Mouse (Mus musculus) neural tube, embryonic 12.5 days (tissue): Measurements from ENCODE around the gene Elf2. TPM values are rescaled to one million over a fixed set of nuclear protein-coding genes. Genes with fewer than 3 reads are reported as not detected.
"Not testable (repeated sequence)": the region's sequence is repeated elsewhere in the genome, so short reads cannot be mapped to it uniquely, and the experiment has no call there.

Experiments used
- ATAC-seq: fragments of 200-750 bp; cut with Nextera tagmentation; 2 replicates; pipeline ENCODE4 v1.8.0; 2017; ENCODE audit warnings: low read depth, mild to moderate bottlenecking, moderate TSS enrichment, moderate library complexity; ENCODE audit not compliant: low FRiP score
- H3K27ac ChIP-seq: fragments of 300-500 bp; sonication (generic); 2 replicates; pipeline ENCODE4 v1.5.1; 2016
- H3K27me3 ChIP-seq: fragments of 300-500 bp; sonication (generic); replicated peaks from 2 replicates; pipeline ENCODE4 v1.6.1; 2016; ENCODE audit warnings: mild to moderate bottlenecking
- H3K36me3 ChIP-seq: fragments of 300-500 bp; sonication (generic); 2 replicates; pipeline ENCODE4 v1.6.1; 2016; ENCODE audit warnings: mild to moderate bottlenecking
- H3K4me1 ChIP-seq: fragments of 300-500 bp; sonication (generic); 2 replicates; pipeline ENCODE4 v1.6.1; 2016
- H3K4me2 ChIP-seq: fragments of 300-500 bp; sonication (generic); replicated peaks from 2 replicates; pipeline ENCODE4 v1.6.1; 2016; ENCODE audit warnings: mild to moderate bottlenecking
- H3K4me3 ChIP-seq: fragments of 300-500 bp; sonication (generic); 2 replicates; pipeline ENCODE4 v1.5.1; 2016
- H3K9ac ChIP-seq: fragments of 300-500 bp; sonication (generic); 2 replicates; pipeline ENCODE4 v1.6.1; 2016; ENCODE audit warnings: mild to moderate bottlenecking
- H3K9me3 ChIP-seq: fragments of 300-500 bp; sonication (generic); 2 replicates; pipeline ENCODE4 v1.6.1; 2016; ENCODE audit warnings: mild to moderate bottlenecking
- WGBS: fragments of 180-500 bp; shearing (Covaris S2); methylation state at CpG from one replicate; pipeline ENCODE4 v1.1.7; 2016; 5-methylcytosine and 5-hydroxymethylcytosine counted together
- polyA plus RNA-seq: library from polyadenylated mRNA; unstranded; fragments of >200 nt; fragmentation: Nextera tagmentation; extraction: Ambion mirVana; gene quantifications from 2 replicates; pipeline ENCODE4 v1.2.1, GENCODE M21; 2016

The Elf2 gene
- polyA plus RNA-seq, 1 experiment from 2014 or later: 41.2 TPM

- Histone ChIP-seq H3K9me3 (no peaks in the 10 kb centered on the region), H3K4me2 (peak overlapping the region; percentile 75), H3K27me3 (no peaks in the 10 kb centered on the region), H3K4me3 (peak overlapping the region; percentile 92), H3K9ac (peak overlapping the region; percentile 93), H3K4me1 (peaks cover 15% of the 10 kb centered on the region), H3K27ac (peak overlapping the region; percentile 91), H3K36me3 (no peaks in the 10 kb centered on the region)
- 1% methylated on average over 39 of the region's 39 CpGs for WGBS
- ATAC-seq: no peak; the same call in 1 of the 2 replicates
Measured at GRCm38 (mm10) chr3:51225226-51225750, 115.2 kb downstream of the Elf2 start.

- peaks cover 15% of the 10 kb centered on the region for H3K4me1 ChIP-seq
- WGBS: under 1% methylated on average over 98 of the region's 100 CpGs
- H3K9ac ChIP-seq: peak within 1 kb of the TSS; percentile 93
Measured at GRCm38 (mm10) chr3:51224363-51225225, 115.9 kb downstream of the Elf2 start, which contains the start of gene Noct. Noct (plus strand) TSS chr3:51224447.

GRCm38 (mm10) chr3:51223556-51223955, 116.9 kb downstream of the Elf2 start:
- 21% methylated on average over 5 of the region's 5 CpGs for WGBS
- Histone ChIP-seq H3K27ac (no peak overlapping the region), H3K4me1 (peaks cover 15% of the 10 kb centered on the region)

More at GRCm38 (mm10) chr3:51224363-51225225, 115.9 kb downstream of the Elf2 start, which contains the start of gene Noct:
- Histone ChIP-seq H3K27me3 (no peaks in the 10 kb centered on the region), H3K4me2 (peak within 1 kb of the TSS; percentile 75), H3K4me3 (peak within 1 kb of the TSS; percentile 92), H3K27ac (peak within 1 kb of the TSS; percentile 91), H3K9me3 (no peaks in the 10 kb centered on the region), H3K36me3 (no peaks in the 10 kb centered on the region)
- ATAC-seq: peak; percentile 93

GRCm38 (mm10) chr3:51222834-51223460, 117.5 kb downstream of the Elf2 start:
- Histone ChIP-seq H3K4me1 (peaks cover 15% of the 10 kb centered on the region), H3K4me3 (no peak overlapping the region), H3K27ac (no peak overlapping the region), H3K9me3 (no peaks in the 10 kb centered on the region), H3K9ac (no peak overlapping the region), H3K4me2 (no peak overlapping the region), H3K36me3 (no peaks in the 10 kb centered on the region), H3K27me3 (no peaks in the 10 kb centered on the region)
- no peak for ATAC-seq
- 62% methylated on average over 10 of the region's 10 CpGs for WGBS

More at GRCm38 (mm10) chr3:51223556-51223955, 116.9 kb downstream of the Elf2 start:
- peak overlapping the region; percentile 75 for H3K4me2 ChIP-seq
- no peaks in the 10 kb centered on the region for H3K27me3 ChIP-seq
- H3K9me3 ChIP-seq: no peaks in the 10 kb centered on the region
- H3K36me3 ChIP-seq: no peaks in the 10 kb centered on the region
- no peak for ATAC-seq
- H3K9ac ChIP-seq: no peak overlapping the region
- no peak overlapping the region for H3K4me3 ChIP-seq

- Histone ChIP-seq H3K4me2 (no peak overlapping the region), H3K27ac (no peak overlapping the region), H3K27me3 (no peaks in the 10 kb centered on the region), H3K4me3 (no peak overlapping the region), H3K9ac (no peak overlapping the region), H3K9me3 (no peaks in the 10 kb centered on the region), H3K36me3 (no peaks in the 10 kb centered on the region), H3K4me1 (peaks cover 15% of the 10 kb centered on the region)
- WGBS: 93% methylated on average over 6 of the region's 6 CpGs
- no peak for ATAC-seq
Measured at GRCm38 (mm10) chr3:51222302-51222701, 118.2 kb downstream of the Elf2 start.

- Histone ChIP-seq H3K27me3 (no peaks in the 10 kb centered on the region), H3K4me1 (peaks cover 15% of the 10 kb centered on the region), H3K4me2 (no peak overlapping the region), H3K4me3 (no peak overlapping the region), H3K9me3 (no peaks in the 10 kb centered on the region), H3K9ac (no peak overlapping the region), H3K36me3 (no peaks in the 10 kb centered on the region), H3K27ac (no peak overlapping the region)
- WGBS: 79% methylated on average over 8 of the region's 8 CpGs
- no peak for ATAC-seq
Measured at GRCm38 (mm10) chr3:51221847-51222246, 118.6 kb downstream of the Elf2 start.

- Histone ChIP-seq H3K36me3 (no peaks in the 10 kb centered on the region), H3K9ac (no peak overlapping the region), H3K9me3 (no peaks in the 10 kb centered on the region), H3K4me3 (no peak overlapping the region), H3K27ac (no peak overlapping the region), H3K4me1 (peaks cover 13% of the 10 kb centered on the region), H3K27me3 (no peaks in the 10 kb centered on the region), H3K4me2 (no peak overlapping the region)
- 69% methylated on average over 4 of the region's 4 CpGs for whole genome bisulfite sequencing
- no peak for ATAC-seq
Measured at GRCm38 (mm10) chr3:51220846-51221245, 119.6 kb downstream of the Elf2 start.

- ATAC-seq: no peak
- no peak overlapping the region for H3K4me3 ChIP-seq
- no peak overlapping the region for H3K9ac ChIP-seq
- H3K36me3 ChIP-seq: no peaks in the 10 kb centered on the region
- H3K9me3 ChIP-seq: no peaks in the 10 kb centered on the region
- H3K4me2 ChIP-seq: no peak overlapping the region
- H3K4me1 ChIP-seq: peaks cover 11% of the 10 kb centered on the region
- H3K27me3 ChIP-seq: no peaks in the 10 kb centered on the region
- H3K27ac ChIP-seq: no peak overlapping the region
- WGBS: 89% methylated on average over 5 of the region's 5 CpGs
Measured at GRCm38 (mm10) chr3:51219213-51219612, 121.2 kb downstream of the Elf2 start.

GRCm38 (mm10) chr3:51218385-51218784, 122.1 kb downstream of the Elf2 start:
- H3K4me2 ChIP-seq, H3K27me3 ChIP-seq, H3K4me1 ChIP-seq, H3K4me3 ChIP-seq, H3K9me3 ChIP-seq, H3K36me3 ChIP-seq, H3K27ac ChIP-seq, H3K9ac ChIP-seq, ATAC-seq: not testable (repeated sequence)
- WGBS: 91% methylated on average over 6 of the region's 6 CpGs

- not testable (repeated sequence) for H3K4me1 ChIP-seq, H3K9ac ChIP-seq, H3K4me3 ChIP-seq, H3K36me3 ChIP-seq, H3K27ac ChIP-seq, H3K27me3 ChIP-seq, H3K4me2 ChIP-seq, H3K9me3 ChIP-seq, ATAC-seq
- WGBS: 89% methylated on average over 8 of the region's 10 CpGs
Measured at GRCm38 (mm10) chr3:51216351-51216750, 124.1 kb downstream of the Elf2 start.

- ATAC-seq: no peak
- no peak overlapping the region for H3K4me2 ChIP-seq
- H3K4me3 ChIP-seq: no peak overlapping the region
- H3K9ac ChIP-seq: no peak overlapping the region
- no peaks in the 10 kb centered on the region for H3K27me3 ChIP-seq
- H3K36me3 ChIP-seq: no peaks in the 10 kb centered on the region
- H3K9me3 ChIP-seq: no peaks in the 10 kb centered on the region
- WGBS: 73% methylated on average over 6 of the region's 6 CpGs
- no peaks in the 10 kb centered on the region for H3K4me1 ChIP-seq
- no peak overlapping the region for H3K27ac ChIP-seq
Measured at GRCm38 (mm10) chr3:51215681-51216080, 124.8 kb downstream of the Elf2 start.

GRCm38 (mm10) chr3:51213111-51213510, 127.4 kb downstream of the Elf2 start:
- no peak for ATAC-seq
- Histone ChIP-seq H3K9ac (no peak overlapping the region), H3K27me3 (no peaks in the 10 kb centered on the region), H3K27ac (no peak overlapping the region), H3K4me1 (no peaks in the 10 kb centered on the region), H3K4me3 (no peak overlapping the region), H3K9me3 (no peaks in the 10 kb centered on the region), H3K4me2 (no peak overlapping the region), H3K36me3 (no peaks in the 10 kb centered on the region)
- WGBS: 97% methylated on average over 3 of the region's 3 CpGs
